In the genomic region with DNA sequence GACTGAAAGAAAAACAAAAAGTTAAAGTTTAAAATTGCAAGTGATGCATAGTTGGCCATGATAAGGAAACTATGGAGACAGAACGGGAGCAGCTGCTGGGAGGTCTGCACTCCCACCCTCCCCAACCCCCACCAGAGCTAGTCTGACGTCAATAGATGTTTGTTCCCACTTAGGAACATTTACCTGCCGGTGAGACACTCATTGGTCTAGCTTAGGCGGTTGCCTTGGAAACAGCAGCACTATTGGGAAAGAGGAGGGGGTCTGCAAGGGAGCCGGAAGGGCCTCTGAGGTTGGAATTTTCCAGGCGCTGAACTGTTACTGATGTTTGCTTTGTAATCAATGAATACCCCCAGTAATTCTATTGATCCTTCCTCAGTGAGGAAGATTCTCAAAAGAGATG, we compare ENCODE assay signal across 11 mouse cellular contexts.
DNase-seq lines count a peak whose midpoint lies in the region; ATAC-seq lines count a peak whose summit lies in the region.
"Had no signal": no experiment of that assay in that cellular context is flagged by ENCODE, and none has a peak within 500 bp of the region (broad histone marks: within the 10 kb centered on the region; RNA-seq: fewer than 3 reads in every experiment).

No protein-coding gene starts in this region.

- no peak for DNase-seq in lung, postnatal 4 days
- peak; percentile 55 for DNase-seq in forebrain, embryonic 11.5 days (ENCODE audit: low spot score)
- peak; percentile 50 for DNase-seq in liver
- DNase-seq in thymus, postnatal 4 days = no peak
- DNase-seq in kidney, postnatal 4 days = no peak
- DNase-seq: cerebellum, adult 2 months had no signal

- no peaks in the 10 kb centered on the region for H3K9me3 ChIP-seq in lung, embryonic 16.5 days (ENCODE audit: control insufficient read depth, low read length)
- no peaks in the 10 kb centered on the region for H3K9me3 ChIP-seq in forebrain, embryonic 11.5 days (ENCODE audit: control insufficient read depth, low read length)
- no peaks in the 10 kb centered on the region for H3K9me3 ChIP-seq in stomach, embryonic 14.5 days (ENCODE audit: control insufficient read depth, low read depth, low read length)
- H3K9me3 ChIP-seq: heart, embryonic 12.5 days; limb, embryonic 15.5 days had no signal

- no peaks in the 10 kb centered on the region for H3K36me3 ChIP-seq in lung, embryonic 16.5 days (ENCODE audit: control insufficient read depth, insufficient read depth, low read length)
- no peaks in the 10 kb centered on the region for H3K36me3 ChIP-seq in forebrain, embryonic 11.5 days (ENCODE audit: control insufficient read depth, insufficient read depth, low read length)
- H3K36me3 ChIP-seq in stomach, embryonic 14.5 days (ENCODE audit: control insufficient read depth, insufficient read depth, low read length) = no peaks in the 10 kb centered on the region
- H3K36me3 ChIP-seq: heart, embryonic 12.5 days; limb, embryonic 15.5 days had no signal

- ATAC-seq in lung, embryonic 16.5 days (ENCODE audit: low read depth) = peak; percentile 68; the same call in 1 of the 2 replicates
- peak; percentile 88 for ATAC-seq in forebrain, embryonic 11.5 days (replicated peaks; ENCODE audit: low FRiP score)
- ATAC-seq in stomach, embryonic 14.5 days (ENCODE audit: insufficient number of reproducible peaks, insufficient read depth, low FRiP score, low read depth) = peak; percentile 46; the same call in 1 of the 2 replicates
- ATAC-seq in megakaryocyte progenitor cell, adult 5-6 weeks (replicated peaks; ENCODE audit: poor library complexity) = no peak

- peaks cover 5% of the 10 kb centered on the region for H3K4me1 ChIP-seq in lung, embryonic 16.5 days (replicated peaks; ENCODE audit: control insufficient read depth, insufficient read depth, low read length)
- H3K4me1 ChIP-seq in forebrain, embryonic 11.5 days (replicated peaks; ENCODE audit: control insufficient read depth, insufficient read depth, low read length) = peaks cover 5% of the 10 kb centered on the region; the same call in 1 of the 2 replicates
- peaks cover 4% of the 10 kb centered on the region; the same call in 1 of the 2 replicates for H3K4me1 ChIP-seq in stomach, embryonic 14.5 days (ENCODE audit: control insufficient read depth, insufficient read depth, low read length)

- no peak overlapping the region for H3K4me2 ChIP-seq in lung, embryonic 16.5 days (ENCODE audit: low read depth, low read length)
- H3K4me2 ChIP-seq in forebrain, embryonic 11.5 days (ENCODE audit: low read depth, low read length, severe bottlenecking) = no peak overlapping the region
- no peak overlapping the region for H3K4me2 ChIP-seq in stomach, embryonic 14.5 days (replicated peaks; ENCODE audit: low read depth, low read length)
- H3K4me2 ChIP-seq: heart, embryonic 12.5 days; limb, embryonic 15.5 days had no signal

- H3K9ac ChIP-seq in lung, embryonic 16.5 days (ENCODE audit: low read length) = no peak overlapping the region
- no peak overlapping the region for H3K9ac ChIP-seq in forebrain, embryonic 11.5 days (ENCODE audit: low read length)
- H3K9ac ChIP-seq in stomach, embryonic 14.5 days (replicated peaks; ENCODE audit: low read depth, low read length) = no peak overlapping the region
- H3K9ac ChIP-seq: heart, embryonic 12.5 days; limb, embryonic 15.5 days had no signal

- no peak overlapping the region for H3K4me3 ChIP-seq in lung, embryonic 16.5 days (ENCODE audit: low read length)
- no peak overlapping the region for H3K4me3 ChIP-seq in forebrain, embryonic 11.5 days (ENCODE audit: low read depth, low read length)
- no peak overlapping the region for H3K4me3 ChIP-seq in stomach, embryonic 14.5 days (ENCODE audit: low read depth, low read length)
- H3K4me3 ChIP-seq: heart, embryonic 12.5 days; limb, embryonic 15.5 days had no signal

- 8% methylated on average over 6 of the region's 6 CpGs for WGBS in lung, embryonic 16.5 days
- WGBS in forebrain, embryonic 11.5 days = 4% methylated on average over 6 of the region's 6 CpGs
- WGBS in stomach, embryonic 14.5 days = 9% methylated on average over 6 of the region's 6 CpGs

- no peak overlapping the region for H3K27ac ChIP-seq in lung, embryonic 16.5 days (ENCODE audit: low read length)
- no peak overlapping the region for H3K27ac ChIP-seq in forebrain, embryonic 11.5 days (ENCODE audit: low read depth, low read length)
- no peak overlapping the region for H3K27ac ChIP-seq in stomach, embryonic 14.5 days (ENCODE audit: low read length)
- H3K27ac ChIP-seq: limb, embryonic 15.5 days had no signal

- H3K27me3 ChIP-seq in lung, embryonic 16.5 days (ENCODE audit: control insufficient read depth, insufficient read depth, low read depth, low read length) = no peaks in the 10 kb centered on the region
- H3K27me3 ChIP-seq in forebrain, embryonic 11.5 days (ENCODE audit: control insufficient read depth, insufficient read depth, low read length) = no peaks in the 10 kb centered on the region
- no peaks in the 10 kb centered on the region for H3K27me3 ChIP-seq in stomach, embryonic 14.5 days (ENCODE audit: control insufficient read depth, insufficient read depth, low read length)
- H3K27me3 ChIP-seq: heart, embryonic 12.5 days; limb, embryonic 15.5 days had no signal

Comparison
In these comparisons a context has a peak if more than half of its experiments do, and no peak if none do; other contexts are left out.
1. DNase-seq: peak in forebrain, embryonic 11.5 days (single experiment) and liver (single experiment); none in lung, postnatal 4 days (0 of 2), thymus, postnatal 4 days (single experiment) and kidney, postnatal 4 days (0 of 2).